Mouse (Mus musculus) adrenal gland, adult 18-20 months (tissue): ENCODE data around the gene Cdkn2d. TPM values are rescaled to one million over a fixed set of nuclear protein-coding genes. Genes with fewer than 3 reads are reported as not detected.
A peak's percentile ranks its signal among the peaks of the same experiment; 100 is the strongest.
"Not testable (repeated sequence)": the region's sequence is repeated elsewhere in the genome, so short reads cannot be mapped to it uniquely, and the experiment has no call there.

Experiments used
- DNase-seq, 2 experiments: peaks; one replicate each; pipeline ENCODE4 v3.0.0; 2021 to 2022; ENCODE audit warnings: low spot score in 2 of 2
- long read RNA-seq, 2 experiments: library from polyadenylated mRNA; stranded (forward); transcript quantifications; one replicate each; pipeline ENCODE4 v2.0.0; 2021
- total RNA-seq, 2 experiments: library from RNA; stranded (reverse); gene quantifications; 1 replicate in 1 of 2; 2 replicates in 1 of 2; pipeline ENCODE4 v1.2.3; 2021

The Cdkn2d gene
- total RNA-seq, result 10 to 100 TPM in 1 of 2 experiments, 1 to 10 TPM in 1; 9.1 to 11.8 TPM
- long read RNA-seq, experiment 1, transcript Cdkn2d-203 (2 exons, 1,423 nt), result major isoform, 7 of 7 reads
- long read RNA-seq, experiment 1, partial matches to known transcripts, result 0 of 7 reads
- long read RNA-seq, experiment 1, other reads (novel, unspliced or antisense), result 0 of 7 reads
- long read RNA-seq, experiment 2, transcript Cdkn2d-203 (2 exons, 1,423 nt), result major isoform, 19 of 22 reads
- long read RNA-seq, experiment 2, partial matches to known transcripts, result 0 of 22 reads
- long read RNA-seq, experiment 2, other reads (novel, unspliced or antisense), result 2 of 22 reads

DNA sequence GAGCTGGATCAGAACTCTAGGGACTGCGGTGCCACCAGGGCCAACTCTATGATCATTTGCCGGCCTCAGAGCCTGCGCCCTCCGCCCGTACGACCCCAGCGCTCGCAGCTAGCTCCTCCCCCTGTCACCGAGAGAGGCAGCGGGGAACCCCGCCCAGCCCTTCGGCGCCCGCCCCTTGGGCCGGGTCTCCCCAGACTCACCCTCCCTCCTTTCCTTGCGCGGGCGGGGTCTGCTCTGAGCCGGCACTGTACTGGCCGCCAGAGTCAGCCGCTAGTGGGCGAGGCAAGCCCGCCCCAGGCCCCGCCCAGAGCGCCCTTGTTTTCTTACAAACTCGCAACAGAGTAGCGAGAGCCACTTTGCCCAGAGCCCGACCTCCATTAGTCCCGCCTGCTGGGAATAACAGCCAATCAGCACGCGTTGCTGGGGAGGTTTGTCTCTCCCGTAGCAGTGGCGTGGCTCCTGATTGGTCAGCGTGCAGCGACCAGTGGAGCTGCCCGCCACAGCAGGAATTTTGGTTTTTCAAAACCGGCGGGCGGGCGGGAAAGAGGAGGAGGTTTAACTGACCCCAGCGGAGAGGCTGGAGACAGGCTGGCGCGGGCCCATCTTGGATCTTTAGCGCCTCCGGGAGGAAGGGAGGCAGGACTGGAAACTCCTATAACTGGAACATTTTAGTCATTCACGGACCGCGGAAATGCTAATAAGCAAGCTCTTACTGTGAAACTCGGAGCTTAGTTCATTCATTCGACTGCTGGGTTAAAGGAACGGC lies at the start of gene Cdkn2d:
Cdkn2d (minus strand) TSS at position 386 of the 766 bp plus-strand sequence.
- peak; percentile 97 for DNase-seq

DNA sequence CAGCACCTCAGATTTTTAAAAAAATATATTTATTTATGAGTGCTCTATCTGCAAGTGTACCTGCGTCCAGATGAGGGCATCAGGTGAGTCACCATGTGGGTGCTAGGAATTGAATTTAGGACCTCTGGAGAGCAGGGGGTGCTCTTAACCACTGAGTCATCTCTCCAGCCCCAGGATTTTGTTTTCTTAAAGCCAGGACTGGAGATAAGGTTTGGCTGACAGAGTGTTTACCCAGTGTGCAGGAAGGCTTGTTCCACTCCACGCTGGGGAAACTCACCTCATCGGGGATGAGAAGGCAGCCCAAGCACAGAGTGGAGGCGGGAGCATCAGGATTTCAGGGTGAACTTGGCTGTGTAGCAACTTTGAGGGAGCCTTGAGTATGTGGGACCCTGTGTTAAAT lies 49.2 kb upstream of the Cdkn2d start:
- DNase-seq, result no peak

DNA sequence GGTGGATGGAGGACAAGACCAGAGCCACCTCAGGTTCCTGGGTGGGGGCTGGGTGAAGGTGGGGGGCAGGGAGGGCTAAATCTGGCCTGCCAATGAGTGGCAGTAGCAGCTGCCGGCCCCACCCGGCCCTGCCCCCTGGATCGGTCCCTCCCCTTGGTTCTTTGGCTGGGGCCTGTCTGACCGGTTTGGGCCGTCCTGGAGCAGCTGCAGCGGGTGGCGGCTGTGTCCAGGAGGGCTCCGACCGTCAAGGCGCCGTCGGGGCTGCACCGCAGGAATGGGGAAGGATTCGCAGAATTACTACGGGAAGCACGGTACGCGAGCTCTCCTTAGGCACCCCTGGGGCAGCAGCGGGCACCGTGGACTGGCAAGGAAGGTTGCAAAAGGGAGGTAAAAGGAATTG lies 46.4 kb upstream of the Cdkn2d start:
- no peak for DNase-seq

DNA sequence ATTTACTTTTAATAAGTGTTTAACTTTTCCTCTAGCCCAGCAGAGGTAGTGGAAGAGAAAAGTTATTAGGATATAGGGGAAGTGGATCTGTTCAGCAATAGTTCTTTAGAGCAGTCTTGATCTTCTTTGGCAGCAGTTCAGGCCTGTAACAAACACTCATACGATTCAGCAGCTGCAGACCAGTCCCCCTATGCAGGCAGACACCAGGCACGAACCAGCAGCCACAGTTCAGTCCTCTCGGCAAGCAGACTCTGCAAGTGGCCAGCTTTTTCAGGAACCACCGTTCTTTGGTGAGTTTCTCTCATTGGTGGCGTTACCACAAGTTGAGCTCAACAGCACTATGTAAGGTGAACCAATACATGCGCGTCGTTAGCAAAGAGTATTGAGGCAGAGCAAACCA lies 45.3 kb upstream of the Cdkn2d start:
- no peak for DNase-seq

DNA sequence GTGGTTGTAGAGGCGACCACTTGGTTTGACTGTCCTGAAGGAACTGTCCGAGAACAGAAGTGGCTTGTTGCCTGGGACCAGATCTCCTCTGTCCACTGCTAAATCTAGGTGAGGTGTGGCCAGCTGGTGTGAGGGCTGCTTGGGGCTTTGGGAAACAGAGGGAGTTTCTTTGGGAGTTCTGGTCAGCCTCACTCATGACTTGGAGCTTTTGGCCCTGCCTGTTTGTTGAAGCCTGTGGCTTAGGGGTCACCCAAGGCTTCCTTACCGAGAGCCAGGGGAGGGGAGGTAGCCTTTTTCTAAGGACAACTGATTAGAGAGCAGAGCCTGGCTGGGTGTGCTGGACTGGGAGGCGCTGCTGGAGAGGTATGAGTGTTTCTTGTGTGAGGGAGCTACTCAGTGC lies 44.2 kb upstream of the Cdkn2d start:
- no peak for DNase-seq

DNA sequence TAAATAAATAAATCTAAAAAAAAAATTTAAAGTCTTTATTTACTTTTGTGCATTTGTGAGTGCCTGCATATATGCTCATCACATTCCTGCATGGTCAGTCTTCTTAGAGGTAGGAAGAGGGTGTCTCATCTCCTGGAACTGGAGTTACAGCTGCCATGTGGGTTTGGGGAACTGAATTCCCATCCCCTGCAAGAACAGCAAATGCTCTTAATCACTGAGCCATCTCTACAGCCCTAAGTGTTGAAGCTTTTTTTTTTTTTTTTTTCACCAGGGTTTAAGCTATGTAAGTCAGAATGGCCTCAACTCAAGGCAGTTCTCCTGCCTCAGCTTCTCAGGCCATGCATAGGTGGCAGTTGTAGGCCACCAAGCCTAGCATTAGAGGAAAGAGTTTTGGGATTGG lies 43.5 kb upstream of the Cdkn2d start:
- no peak for DNase-seq

DNA sequence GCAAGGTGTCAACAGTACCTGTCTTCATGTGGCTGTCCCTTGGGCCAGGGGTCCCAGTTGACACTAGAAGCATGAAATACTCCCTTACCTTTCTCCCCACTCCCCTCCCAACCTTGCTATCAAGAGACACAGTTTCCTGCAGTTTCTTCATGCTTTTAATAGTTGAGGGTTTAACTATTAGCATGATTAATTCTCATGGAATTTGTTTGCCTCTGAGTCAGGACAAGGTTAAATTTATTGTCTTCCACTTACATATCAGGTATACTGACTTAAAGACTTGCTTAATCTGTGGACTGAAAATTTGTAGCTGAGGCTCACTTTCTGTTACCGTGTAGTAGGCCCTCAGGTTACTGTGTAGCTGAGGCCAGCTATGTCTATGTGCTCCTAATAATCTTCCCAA lies 42.3 kb upstream of the Cdkn2d start:
- no peak for DNase-seq

DNA sequence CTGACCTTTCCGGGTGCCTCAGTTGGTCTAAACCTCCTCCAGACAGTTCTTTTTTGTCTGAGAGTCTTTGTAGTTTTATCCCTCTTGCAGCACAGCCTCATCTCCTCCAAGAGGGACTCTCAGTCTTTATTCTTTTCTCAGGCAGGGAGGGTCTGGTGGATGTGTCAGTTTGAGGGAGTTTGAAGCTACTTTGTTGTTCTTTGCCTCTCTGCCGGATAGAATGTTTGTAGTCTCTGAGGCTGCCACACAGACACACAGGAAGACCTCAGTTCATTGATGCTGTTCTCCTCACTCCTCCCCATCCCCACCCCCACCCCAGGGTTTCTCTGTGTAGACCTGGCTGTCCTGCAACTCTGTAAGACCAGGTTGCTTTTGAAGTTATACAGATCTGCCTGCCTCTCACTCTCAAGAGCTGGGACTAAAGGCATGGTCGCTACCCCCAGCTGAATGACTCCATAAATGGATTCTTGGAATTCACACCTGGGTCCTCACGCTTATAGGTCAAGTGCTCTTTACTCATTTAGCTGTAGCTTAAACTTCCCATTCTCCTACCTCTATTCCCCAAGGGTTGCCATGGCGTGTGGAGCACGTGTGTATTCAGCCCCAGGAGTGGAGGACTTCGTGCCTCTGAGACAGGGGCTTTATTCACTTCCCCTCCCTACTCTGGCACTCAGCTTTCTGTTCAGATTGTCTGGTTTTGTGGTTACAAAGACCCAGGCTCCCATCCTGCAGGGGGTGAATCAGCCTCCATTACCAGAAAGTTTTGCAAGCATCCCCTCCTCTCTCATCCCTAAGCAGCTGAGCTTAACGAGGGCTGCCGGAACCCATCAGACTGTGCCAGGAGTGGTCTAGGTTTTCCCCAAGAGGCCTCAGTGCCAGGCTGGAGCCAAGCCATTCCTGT lies 41.2 kb upstream of the Cdkn2d start:
- DNase-seq, result no peak

DNA sequence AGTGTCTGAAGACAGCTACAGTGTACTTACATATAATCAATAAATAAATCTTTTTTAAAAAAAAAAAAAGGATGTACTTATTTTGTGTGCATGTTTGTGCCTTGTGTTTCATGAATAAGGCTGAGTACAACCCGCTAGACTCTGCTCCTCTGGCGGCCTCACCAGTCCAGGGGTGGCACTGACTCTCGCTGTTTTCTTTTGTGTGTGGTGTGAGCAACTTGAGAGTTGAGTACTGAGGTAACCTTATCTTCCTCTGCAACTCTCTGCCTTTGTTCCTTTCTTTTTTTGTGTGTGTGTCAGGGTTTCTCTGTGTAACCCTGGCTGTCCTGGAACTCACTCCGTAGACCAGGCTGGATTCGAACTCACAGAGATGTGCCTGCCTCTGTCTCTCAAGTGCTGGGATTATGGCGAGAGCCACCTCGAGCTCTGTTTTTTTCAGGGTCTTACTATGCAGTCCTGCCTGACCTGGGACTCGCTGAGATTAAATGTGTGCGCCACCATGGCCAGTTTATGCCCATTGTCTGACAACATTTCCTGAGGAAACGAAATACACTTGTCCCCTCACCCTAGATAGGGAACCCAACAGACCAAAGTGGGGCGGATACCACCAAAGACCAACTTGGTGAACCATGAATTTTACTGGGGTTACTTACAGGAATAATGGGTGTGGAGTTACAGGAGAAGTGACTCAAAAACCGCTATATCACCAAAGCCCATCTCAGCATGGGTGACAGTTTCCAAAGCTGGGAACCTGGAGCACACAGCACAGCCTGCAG lies 40.3 kb upstream of the Cdkn2d start:
- no peak for DNase-seq

DNA sequence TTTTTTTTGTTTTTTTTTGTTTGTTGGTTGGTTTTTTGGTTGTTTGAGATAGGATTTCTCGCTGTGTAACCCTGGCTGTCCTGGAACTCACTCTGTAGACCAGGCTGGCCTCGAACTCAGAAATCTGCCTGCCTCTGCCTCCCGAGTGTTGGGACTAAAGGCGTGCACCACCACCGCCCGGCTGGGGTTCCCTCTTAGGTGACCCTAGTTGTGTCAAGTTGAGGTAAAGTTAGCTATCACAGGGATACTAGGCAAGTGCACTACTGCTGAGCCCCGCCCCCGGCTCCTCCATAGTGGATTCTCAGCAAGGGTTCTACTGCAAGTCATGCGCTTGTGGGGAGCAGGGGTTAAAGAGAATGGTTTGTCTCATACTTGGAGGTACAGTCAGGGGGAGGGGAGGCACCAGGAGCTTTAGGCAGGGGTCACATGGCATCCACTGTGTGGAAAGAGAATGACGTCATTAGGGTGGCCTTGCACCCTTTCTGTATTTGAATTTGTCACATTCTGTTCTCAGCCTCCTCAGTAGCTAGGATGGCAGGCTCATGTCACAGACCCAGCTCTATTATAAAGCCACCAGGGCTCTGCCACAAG lies 38.6 kb upstream of the Cdkn2d start:
- DNase-seq, result no peak

DNA sequence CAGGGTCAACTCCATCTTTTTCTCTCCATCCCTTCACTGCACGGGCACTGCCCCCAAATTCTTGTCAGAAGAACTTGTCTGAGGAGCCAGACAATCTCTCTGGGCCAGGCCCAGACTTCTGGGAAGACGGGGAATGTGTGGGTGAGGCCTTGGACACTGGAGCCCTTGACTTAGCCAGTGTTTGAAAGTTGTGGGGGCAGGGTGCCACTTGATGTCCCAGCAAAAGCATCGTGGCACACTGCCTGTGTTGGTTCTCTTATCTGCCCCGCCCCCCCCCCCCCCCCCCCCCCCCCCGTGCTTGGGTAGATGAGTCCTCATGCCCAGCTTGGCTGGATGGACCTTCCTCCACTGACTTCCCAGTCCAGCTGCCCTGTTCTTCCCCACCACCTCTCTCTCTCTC lies 37.8 kb upstream of the Cdkn2d start:
- DNase-seq, result no peak

DNA sequence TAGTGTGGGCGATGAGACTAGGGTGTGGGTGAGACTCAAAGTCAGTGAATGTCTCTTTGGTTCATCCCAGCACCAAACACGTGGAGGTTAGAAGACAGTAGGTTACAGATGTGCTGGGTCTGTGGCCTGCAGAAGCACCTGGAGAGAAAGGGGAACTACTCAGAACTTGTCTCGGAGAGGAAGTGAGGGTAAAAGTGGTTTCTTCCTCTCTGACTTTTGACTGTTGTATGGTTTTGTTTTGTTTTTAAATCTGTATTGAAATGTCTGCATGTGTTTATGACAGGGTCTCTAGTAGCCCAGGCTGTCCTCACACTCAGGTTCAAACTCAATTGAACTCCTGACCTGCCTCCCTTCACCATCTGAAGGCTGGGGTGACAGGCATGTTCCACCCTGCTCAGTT lies 36.8 kb upstream of the Cdkn2d start:
- DNase-seq, result no peak

DNA sequence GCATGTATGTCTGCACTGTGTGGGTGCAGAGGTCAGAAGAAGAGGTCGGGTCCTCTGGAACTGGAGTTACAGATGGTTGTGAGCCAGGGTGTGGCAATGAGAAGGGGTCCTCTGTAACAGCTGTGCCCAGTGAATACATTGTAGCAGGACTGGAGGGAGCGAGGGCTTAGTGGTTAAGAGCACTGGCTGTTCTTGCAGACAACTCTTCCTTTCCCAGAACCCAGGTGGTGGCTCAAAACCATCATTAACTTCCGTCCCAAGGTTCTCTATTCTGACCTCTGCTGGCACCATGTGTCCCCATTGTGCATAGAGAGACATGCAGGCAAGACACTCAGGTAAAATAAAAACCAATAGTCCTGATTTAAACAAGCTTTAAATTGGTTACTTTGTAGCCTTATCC lies 36.4 kb upstream of the Cdkn2d start:
- no peak for DNase-seq

DNA sequence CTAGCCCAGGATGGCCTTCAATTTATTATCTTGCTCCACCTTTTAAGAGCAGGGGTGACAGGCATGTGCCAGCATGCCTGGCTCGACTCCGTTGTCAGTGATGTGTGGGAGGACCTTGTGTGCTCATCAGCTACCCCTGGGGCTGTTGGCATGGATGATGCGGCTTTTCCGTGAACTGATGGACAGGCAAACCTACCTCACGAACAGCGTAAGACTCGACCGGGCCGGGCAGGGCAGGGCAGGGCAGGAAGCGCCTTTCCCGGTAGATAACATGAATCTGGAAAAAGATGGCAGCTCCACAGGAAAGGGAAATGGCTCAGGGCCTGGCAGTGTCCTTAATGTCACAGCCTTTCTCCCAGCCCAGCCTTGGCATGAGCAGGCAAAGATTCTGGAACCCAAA lies 33.1 kb upstream of the Cdkn2d start:
- DNase-seq, result no peak

DNA sequence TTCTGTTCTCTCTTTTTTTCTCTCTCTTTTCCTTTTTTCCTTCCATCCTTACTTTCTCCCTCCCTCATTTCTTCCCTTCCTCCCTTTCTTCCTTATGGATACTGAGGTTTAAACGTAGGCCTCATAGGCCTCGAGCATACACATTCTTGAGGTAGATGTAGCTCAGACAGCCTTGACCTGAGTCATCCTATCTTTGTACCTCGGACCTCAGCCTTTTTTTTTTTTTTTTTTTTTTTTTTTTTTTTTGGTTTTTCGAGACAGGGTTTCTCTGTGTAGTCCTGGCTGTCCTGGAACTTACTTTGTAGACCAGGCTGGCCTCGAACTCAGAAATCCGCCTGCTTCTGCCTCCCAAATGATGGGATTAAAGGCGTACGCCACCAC lies 31.7 kb upstream of the Cdkn2d start:
- DNase-seq, result not testable (repeated sequence)

DNA sequence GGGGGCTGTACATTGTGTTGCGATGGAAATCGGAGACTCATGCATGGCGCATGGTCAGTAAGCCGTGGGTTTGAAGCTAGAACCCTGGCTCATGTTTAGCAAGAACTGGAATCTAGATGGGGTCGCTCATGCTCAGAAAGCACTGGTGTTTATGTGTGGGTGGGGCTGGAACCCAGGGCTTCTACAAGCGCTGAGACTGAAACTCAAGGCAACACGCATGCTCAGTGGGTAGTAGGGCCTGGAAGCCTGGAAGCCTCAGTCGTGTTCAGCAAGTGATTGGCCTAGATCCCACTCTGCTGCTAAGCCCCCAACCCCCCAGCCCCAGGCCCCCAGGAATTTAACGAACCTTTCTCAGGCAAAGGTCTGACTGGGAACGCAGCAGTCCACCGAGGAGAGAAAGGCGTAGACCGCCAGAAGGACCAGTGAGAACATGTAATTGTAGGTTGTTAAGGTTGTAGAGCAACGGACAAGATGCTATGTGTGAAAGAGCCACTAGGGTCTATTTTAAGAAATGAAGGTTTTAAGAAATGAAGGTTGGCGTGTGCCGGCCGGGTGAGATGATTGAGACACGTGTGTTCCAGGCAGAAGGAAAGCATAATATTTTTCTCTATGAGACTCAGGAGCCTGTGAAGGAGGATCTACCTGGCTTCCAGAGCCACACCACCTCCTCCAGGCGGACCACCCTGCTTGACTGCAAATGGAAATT lies 31.2 kb upstream of the Cdkn2d start:
- no peak for DNase-seq

DNA sequence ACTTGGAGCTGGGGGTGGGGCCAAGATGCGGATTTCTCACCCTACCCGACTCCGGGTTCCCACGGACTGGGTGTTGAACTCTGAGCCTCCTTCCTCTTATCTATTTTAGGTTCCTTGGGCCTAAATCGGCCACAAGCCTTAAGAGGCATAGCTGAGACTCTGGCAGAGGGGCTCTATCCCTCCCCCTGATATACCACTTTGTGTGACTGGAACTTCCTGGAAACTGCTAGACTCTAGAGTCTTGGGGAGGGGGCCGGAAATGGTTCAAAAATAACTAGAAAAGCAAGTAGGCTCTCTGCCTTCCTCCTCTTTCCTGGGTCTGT lies 30.3 kb upstream of the Cdkn2d start:
- peak in 1 of 2 experiments; percentile 43 for DNase-seq

DNA sequence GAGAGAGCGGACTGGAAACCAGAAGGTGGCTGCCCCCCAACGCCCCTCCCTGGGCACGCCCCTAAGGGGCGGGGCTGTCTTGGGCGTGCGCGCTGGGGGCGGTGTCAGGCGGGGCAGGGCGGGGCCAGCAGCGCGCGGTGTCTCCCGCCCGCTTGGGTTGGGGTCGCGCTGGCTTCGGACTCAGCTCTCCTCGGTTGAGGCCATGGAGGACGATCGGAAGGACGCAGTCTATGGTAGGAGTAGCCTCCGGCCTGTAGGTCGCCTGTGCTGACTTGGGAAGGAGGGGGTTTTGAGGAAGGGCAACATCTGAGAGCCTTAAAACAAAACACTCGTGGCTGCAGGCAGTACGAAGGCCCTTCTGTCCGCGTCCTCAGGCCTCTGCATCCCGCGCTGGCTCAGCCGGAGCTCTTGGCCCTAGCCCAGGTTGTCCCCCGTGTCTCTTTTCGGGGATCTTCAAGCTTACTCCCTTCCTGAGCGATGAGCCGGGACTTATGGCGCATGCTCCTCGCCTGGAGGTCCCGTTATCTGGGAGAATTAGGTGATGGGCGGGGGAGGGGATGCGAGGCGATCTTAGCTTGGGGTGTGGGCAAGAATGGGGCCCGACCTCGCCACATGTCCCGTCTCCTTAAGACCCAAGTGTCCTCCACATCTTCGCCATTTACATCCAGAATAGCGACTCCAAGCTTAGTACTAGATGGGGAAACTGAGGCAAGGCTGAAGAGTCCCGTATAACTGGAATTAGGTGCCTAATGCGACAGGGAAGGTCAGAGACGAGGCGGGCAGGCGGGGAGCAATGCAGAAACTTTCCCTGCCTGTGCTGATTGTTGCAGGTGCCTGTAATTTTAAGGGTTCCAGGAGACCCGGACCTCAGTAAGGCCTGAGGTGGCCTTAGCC lies 29.7 kb upstream of the Cdkn2d start, which contains the start of gene Slc44a2:
Slc44a2 (plus strand) TSS at position 80 of the 894 bp plus-strand sequence.
- DNase-seq, result peak; percentile 93 to 95

DNA sequence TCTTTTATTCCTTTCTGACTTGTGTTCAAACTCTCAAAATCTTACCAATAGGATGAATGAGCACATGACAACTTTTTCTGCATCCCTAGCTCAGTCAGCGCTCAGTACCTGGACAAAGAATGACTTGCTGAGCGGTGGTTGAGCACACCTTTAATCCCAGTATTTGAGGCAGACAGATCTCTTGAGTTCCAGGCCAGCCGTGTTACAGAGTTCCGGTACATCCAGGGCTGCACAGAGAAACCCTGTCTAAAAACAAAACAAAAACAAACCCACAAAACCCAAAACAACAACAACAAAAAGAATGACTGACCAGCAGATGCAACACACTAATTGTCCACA lies 29.0 kb upstream of the Cdkn2d start:
- DNase-seq, result no peak
